Mouse (Mus musculus) limb, embryonic 11.5 days (tissue): ENCODE data around the gene 4930451I11Rik. TPM values are rescaled to one million over a fixed set of nuclear protein-coding genes. Genes with fewer than 3 reads are reported as not detected.

Experiments used
- ATAC-seq: fragments of 200-750 bp; cut with Nextera tagmentation; 2 replicates; pipeline ENCODE4 v1.8.0; 2017; ENCODE audit warnings: low read depth; ENCODE audit not compliant: insufficient number of reproducible peaks, low FRiP score, low TSS enrichment
- DNase-seq: peaks from one replicate; pipeline ENCODE4 v3.0.0-alpha.2; 2015; ENCODE audit warnings: low spot score
- H3K27ac ChIP-seq: fragments of 300-500 bp; sonication (generic); replicated peaks from 2 replicates; pipeline ENCODE4 v1.5.1; 2014; ENCODE audit warnings: low read depth, mild to moderate bottlenecking, low read length
- H3K27me3 ChIP-seq: fragments of 300-500 bp; sonication (generic); 2 replicates; pipeline ENCODE4 v1.6.1; 2014; ENCODE audit warnings: mild to moderate bottlenecking, low read length, mixed read lengths; ENCODE audit not compliant: control insufficient read depth, insufficient read depth
- H3K36me3 ChIP-seq: fragments of 300-500 bp; sonication (generic); 2 replicates; pipeline ENCODE4 v1.6.1; 2014; ENCODE audit warnings: mild to moderate bottlenecking, low read length, moderate library complexity, mixed read lengths; ENCODE audit not compliant: control insufficient read depth, insufficient read depth
- H3K4me1 ChIP-seq: fragments of 300-500 bp; sonication (generic); 2 replicates; pipeline ENCODE4 v1.6.1; 2014; ENCODE audit warnings: low read length, mixed read lengths; ENCODE audit not compliant: control insufficient read depth, insufficient read depth
- H3K4me2 ChIP-seq: fragments of 300-500 bp; sonication (generic); 2 replicates; pipeline ENCODE4 v1.6.1; 2014; ENCODE audit warnings: low read depth, mild to moderate bottlenecking, moderate library complexity; ENCODE audit not compliant: severe bottlenecking
- H3K4me3 ChIP-seq: fragments of 300-500 bp; sonication (generic); 2 replicates; pipeline ENCODE4 v1.5.1; 2014; ENCODE audit warnings: low read depth, low read length
- H3K9ac ChIP-seq: fragments of 300-500 bp; sonication (generic); 2 replicates; pipeline ENCODE4 v1.6.1; 2014; ENCODE audit warnings: mild to moderate bottlenecking, low read length
- H3K9me3 ChIP-seq: fragments of 300-500 bp; sonication (generic); 2 replicates; pipeline ENCODE4 v1.6.1; 2016; ENCODE audit warnings: low read length; ENCODE audit not compliant: control insufficient read depth
- WGBS: fragments of 180-500 bp; shearing (Covaris S2); extraction: QIAGEN DNeasy Blood & Tissue Kit; methylation state at CpG from one replicate; pipeline ENCODE4 v1.1.7; 2014; 5-methylcytosine and 5-hydroxymethylcytosine counted together
- polyA plus RNA-seq: library from polyadenylated mRNA; unstranded; fragments of >200 nt; fragmentation: Nextera tagmentation; extraction: Ambion mirVana; gene quantifications from 2 replicates; pipeline ENCODE4 v1.2.1, GENCODE M21; 2014

Gene 4930451I11Rik
- polyA plus RNA-seq, 1 experiment from 2014 or later: not detected

DNA sequence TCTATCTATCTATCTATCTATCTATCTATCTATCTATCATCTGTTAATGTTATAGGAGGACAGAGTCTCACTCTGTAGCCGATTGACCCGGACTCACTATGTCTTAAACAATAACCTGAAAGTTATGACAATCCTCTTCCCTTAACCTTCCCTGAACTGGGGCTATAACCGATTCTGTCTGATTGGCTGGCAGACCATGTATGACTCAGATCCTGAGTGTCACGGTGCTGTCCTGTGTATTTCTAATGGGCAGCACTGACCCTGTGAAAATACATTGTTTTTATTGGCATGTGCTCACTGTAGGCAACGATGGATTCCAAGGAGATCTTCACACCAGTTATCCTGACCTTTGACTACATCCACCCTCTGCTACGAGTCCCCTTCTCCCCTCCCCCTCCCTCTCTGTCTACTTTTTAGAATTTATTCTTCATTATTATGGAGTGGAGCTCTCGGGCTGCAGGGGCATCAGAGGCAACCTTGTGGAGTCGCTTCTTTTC, 15.7 kb downstream of the 4930451I11Rik start:
- Histone ChIP-seq H3K9me3 (no peaks in the 10 kb centered on the region), H3K4me1 (no peaks in the 10 kb centered on the region), H3K9ac (no peak overlapping the region), H3K27me3 (no peaks in the 10 kb centered on the region), H3K4me3 (no peak overlapping the region), H3K4me2 (no peak overlapping the region), H3K36me3 (no peaks in the 10 kb centered on the region), H3K27ac (no peak overlapping the region)
- 75% methylated on average over 8 of the region's 8 CpGs for WGBS
- no peak for ATAC-seq
- DNase-seq: no peak

DNA sequence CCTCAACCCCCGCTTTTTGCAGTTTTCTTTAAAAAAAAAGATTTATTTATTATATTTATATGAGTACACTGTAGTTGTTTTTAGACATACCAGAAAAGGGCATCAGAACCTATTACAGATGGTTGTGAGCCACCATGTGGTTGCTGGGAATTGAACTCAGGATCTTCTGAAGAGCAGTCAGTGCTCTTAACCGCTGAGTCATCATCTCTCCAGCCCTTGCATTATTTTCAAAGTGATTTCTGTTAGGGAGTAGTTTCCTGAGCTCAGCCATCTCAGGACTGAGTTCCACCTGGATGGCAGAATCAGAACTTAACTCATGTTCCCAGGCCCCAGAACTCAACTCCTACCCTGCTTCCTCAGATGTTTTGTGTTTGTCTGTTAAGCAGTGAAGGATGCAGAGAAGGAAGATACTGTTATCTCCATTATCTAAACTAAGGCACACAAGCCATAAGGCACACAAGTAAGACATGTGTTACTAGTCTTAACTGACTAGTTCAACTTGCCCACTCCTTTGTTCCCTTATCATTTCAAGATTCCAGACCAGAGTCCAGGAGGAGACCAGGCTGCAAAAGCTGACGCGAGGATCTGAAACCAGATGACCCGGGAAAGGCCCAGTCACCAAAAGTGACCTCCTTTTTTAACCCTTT, 21.6 kb downstream of the 4930451I11Rik start:
- H3K27ac ChIP-seq: no peak overlapping the region
- peaks cover 7% of the 10 kb centered on the region for H3K4me1 ChIP-seq
- no peaks in the 10 kb centered on the region for H3K27me3 ChIP-seq
- DNase-seq (no peak), ATAC-seq (no peak)
- H3K9ac ChIP-seq: no peak overlapping the region
- H3K9me3 ChIP-seq: no peaks in the 10 kb centered on the region
- no peaks in the 10 kb centered on the region for H3K36me3 ChIP-seq
- no peak overlapping the region; the same call in 1 of the 2 replicates for H3K4me3 ChIP-seq
- WGBS: 51% methylated on average over 5 of the region's 5 CpGs
- H3K4me2 ChIP-seq: peak overlapping the region; percentile 87; the same call in 1 of the 2 replicates

DNA sequence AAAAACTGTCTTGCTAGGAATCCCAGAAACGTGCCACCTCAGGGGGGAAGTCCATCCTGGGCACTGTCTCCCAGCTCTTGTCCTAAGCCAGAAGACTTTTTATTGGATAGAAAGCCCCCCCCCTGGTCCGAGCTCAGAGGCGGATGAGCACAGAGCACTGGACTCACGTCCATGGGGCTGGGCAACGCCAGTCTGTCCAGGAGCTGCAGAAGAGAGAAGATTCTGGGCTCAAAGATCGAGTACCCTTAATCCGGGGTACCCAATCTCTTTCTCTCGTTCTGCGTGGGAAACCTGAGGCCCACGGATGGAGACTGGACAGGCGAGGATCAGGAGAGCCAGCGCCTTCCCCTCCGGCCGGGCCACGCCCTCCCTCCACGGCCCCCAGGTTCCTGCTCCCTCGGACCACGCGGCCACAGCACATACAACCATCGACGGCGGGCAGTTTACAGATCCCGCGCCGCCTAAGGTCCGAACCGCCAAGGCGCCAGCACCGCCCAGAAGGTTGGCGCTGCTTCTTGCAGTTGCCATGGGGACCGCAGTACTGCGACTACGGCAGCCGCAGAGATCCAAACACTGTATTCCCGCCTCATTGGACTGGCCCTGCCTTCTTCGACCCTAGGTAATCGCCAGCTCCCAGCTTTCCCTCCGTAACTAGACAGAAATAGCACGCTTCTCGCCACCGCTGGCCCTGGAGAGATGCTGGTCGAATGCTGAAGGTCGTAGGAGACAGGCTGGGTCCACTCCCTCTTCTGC, 22.6 kb downstream of the 4930451I11Rik start:
- Histone ChIP-seq H3K4me2 (peak overlapping the region; percentile 87), H3K27me3 (no peaks in the 10 kb centered on the region), H3K9ac (peak overlapping the region; percentile 83), H3K27ac (peak overlapping the region; percentile 59; the same call in 1 of the 2 replicates), H3K9me3 (no peaks in the 10 kb centered on the region), H3K36me3 (no peaks in the 10 kb centered on the region), H3K4me1 (peaks cover 7% of the 10 kb centered on the region), H3K4me3 (peak overlapping the region; percentile 72)
- WGBS: under 1% methylated on average over 43 of the region's 43 CpGs
- DNase-seq: peak; percentile 90
- peak; percentile 91 for ATAC-seq

DNA sequence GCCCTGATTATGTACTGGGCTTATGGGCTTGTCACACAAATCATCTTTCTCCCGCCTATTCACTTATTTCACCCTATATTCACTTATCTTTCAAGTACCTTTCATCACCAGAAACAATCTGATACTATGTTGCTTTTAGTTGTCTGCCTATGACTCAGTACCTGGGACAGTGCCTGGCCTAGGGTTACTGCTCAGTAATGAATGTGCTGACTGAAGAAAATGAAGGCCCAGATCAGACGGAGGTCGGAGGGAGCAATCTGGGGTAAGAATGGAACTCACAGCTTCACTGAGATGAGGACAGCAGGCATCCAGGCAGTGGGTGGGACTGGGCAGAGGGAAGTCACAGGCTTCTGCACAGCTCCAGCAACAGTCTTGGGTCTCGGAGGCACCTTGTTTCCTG, 24.0 kb downstream of the 4930451I11Rik start:
- no peak for ATAC-seq
- Histone ChIP-seq H3K4me3 (no peak overlapping the region; the same call in 1 of the 2 replicates), H3K27ac (no peak overlapping the region), H3K27me3 (no peaks in the 10 kb centered on the region), H3K36me3 (no peaks in the 10 kb centered on the region; the same call in 1 of the 2 replicates), H3K9ac (peak overlapping the region; percentile 83; the same call in 1 of the 2 replicates), H3K4me1 (peaks cover 7% of the 10 kb centered on the region), H3K9me3 (no peaks in the 10 kb centered on the region), H3K4me2 (peak overlapping the region; percentile 87)
- WGBS: 76% methylated on average over 4 of the region's 4 CpGs
- DNase-seq: no peak

DNA sequence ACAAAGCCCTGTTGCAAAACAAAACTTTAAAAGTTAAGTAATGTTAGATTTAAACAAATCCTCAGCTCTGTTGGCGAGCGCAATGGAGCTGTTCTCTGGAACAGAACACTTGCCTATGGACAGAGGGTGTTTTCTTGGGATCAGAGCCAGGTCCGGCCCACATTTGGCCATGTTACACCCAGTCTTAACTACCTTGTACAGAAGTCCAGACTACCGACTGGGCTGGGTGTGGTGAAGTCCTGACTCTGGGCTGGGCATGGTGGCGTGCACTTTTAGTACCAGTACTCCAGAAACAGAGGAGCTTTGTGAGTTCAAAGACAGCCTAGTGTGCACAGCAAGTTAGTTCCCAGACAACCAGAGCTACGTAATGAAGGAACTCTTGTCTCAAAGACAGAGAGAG, 24.5 kb downstream of the 4930451I11Rik start:
- Histone ChIP-seq H3K36me3 (no peaks in the 10 kb centered on the region; the same call in 1 of the 2 replicates), H3K27me3 (no peaks in the 10 kb centered on the region)
- no peak for DNase-seq

DNA sequence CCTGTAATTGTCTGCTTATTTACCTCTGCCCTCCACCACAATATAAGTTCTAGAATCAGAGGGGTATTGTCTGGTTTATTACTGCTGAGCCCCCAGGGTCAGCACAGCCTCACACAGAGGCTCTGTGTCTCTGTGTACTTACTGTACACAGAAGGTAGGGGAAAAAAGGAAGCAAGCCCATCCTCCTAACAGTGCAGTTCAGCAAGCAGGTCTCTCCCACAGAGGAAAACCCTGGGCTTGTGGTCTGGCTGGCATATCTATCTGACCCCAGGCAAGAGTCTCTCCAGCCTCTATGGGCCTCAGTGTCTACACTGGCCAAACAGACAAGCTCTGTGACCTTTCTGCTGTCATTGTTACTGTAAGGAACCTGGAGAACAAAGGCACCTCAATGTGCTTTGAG, 27.7 kb downstream of the 4930451I11Rik start:
- ATAC-seq: no peak
- Histone ChIP-seq H3K9ac (no peak overlapping the region), H3K4me1 (peaks cover 15% of the 10 kb centered on the region), H3K4me3 (no peak overlapping the region), H3K9me3 (no peaks in the 10 kb centered on the region), H3K27ac (no peak overlapping the region), H3K4me2 (no peak overlapping the region), H3K27me3 (no peaks in the 10 kb centered on the region), H3K36me3 (peaks cover 2% of the 10 kb centered on the region; the same call in 1 of the 2 replicates)
- no peak for DNase-seq

More for the DNA sequence above, 24.5 kb downstream of the 4930451I11Rik start:
- WGBS: 93% methylated on average over 6 of the region's 6 CpGs
- ATAC-seq: no peak
- H3K9ac ChIP-seq: no peak overlapping the region
- no peak overlapping the region for H3K4me3 ChIP-seq
- no peak overlapping the region for H3K27ac ChIP-seq
- no peaks in the 10 kb centered on the region for H3K9me3 ChIP-seq
- H3K4me2 ChIP-seq: no peak overlapping the region
- peaks cover 7% of the 10 kb centered on the region for H3K4me1 ChIP-seq

DNA sequence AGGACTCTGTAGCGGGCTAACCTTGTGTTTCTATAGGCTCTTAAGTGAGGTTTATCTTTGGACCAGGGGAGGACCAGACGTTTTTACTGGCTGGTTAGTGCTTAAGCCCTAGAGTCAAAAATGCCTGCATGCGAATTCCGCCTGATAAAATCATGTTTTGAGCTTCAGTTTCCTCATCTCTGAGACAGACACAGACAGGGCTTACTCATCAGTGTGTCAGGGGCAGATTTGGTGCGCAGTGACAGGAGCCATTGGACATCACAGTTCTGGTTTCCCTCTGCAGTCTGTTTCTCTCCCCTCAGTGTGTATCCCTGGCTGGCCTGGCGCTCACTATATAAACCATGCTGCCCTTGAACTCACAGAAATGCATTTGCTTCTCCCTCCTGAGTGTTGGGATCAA, 28.3 kb downstream of the 4930451I11Rik start:
- Histone ChIP-seq H3K9ac (no peak overlapping the region), H3K4me2 (no peak overlapping the region), H3K4me1 (peaks cover 13% of the 10 kb centered on the region), H3K36me3 (peaks cover 2% of the 10 kb centered on the region; the same call in 1 of the 2 replicates), H3K4me3 (no peak overlapping the region), H3K9me3 (no peaks in the 10 kb centered on the region), H3K27me3 (no peaks in the 10 kb centered on the region), H3K27ac (no peak overlapping the region)
- DNase-seq (no peak), ATAC-seq (no peak)
- 90% methylated on average over 6 of the region's 6 CpGs for WGBS

DNA sequence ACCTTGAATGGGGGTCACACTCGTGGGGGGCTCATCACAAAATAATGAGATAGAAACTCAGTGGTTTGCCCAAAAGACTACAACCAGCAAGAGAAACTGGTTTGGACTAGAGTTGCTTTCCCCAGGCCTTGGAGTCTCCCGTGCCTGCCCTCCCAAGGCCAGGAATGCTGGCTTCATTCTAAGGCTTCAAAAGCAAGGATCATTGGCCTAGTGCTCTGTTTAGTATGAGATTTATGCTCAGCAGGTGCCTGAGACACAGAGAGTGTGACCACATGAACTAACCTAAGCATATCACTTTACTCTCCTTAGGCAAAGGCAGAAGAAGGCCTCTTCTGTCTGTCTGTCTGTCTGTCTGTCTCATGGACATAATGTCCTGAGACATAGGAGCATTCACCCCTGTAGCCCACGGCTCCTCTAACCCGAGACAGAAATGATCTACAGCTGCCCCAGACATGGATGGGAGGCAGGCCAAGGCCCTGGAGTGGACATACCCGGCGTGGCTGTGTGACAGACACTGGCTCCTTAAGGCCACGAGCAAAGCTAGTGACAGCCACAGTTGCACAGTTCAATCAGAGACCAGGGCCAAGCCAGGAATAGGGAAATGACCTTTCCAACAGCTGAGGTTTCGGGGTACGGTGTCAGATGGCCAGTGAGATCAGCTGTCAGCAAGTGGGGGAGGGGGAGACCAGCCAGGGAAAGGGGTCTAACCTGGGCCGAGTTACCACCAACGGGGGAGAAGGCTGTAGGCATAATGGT, 29.1 kb downstream of the 4930451I11Rik start:
- DNase-seq: no peak
- no peak for ATAC-seq
- Histone ChIP-seq H3K36me3 (peaks cover 2% of the 10 kb centered on the region; the same call in 1 of the 2 replicates), H3K27me3 (no peaks in the 10 kb centered on the region), H3K4me1 (peaks cover 17% of the 10 kb centered on the region), H3K9ac (no peak overlapping the region), H3K9me3 (no peaks in the 10 kb centered on the region), H3K4me3 (no peak overlapping the region), H3K4me2 (no peak overlapping the region), H3K27ac (no peak overlapping the region)
- WGBS: 88% methylated on average over 11 of the region's 11 CpGs
